Mouse (Mus musculus): ENCODE data around the gene Nkain1. TPM values are rescaled to one million over a fixed set of nuclear protein-coding genes. Genes with fewer than 3 reads are reported as not detected.

Gene Nkain1
- polyA plus RNA-seq, 1 experiment, result not detected

- H3K27me3 ChIP-seq (replicated peaks), result peaks cover 85% of the 10 kb centered on the region
- no peaks in the 10 kb centered on the region for H3K36me3 ChIP-seq (replicated peaks; ENCODE audit: low read length)
- peaks cover 35% of the 10 kb centered on the region for H3K4me1 ChIP-seq
- TF ChIP-seq GATA1 (IDR thresholded peaks at IDR 0.05; ENCODE audit: borderline replicate concordance, low read length), result no peak
- no peak for TF ChIP-seq FLI1 (IDR thresholded peaks at IDR 0.05; ENCODE audit: low read length)
- H3K4me3 ChIP-seq (replicated peaks), result no peak overlapping the region
- H3K9me3 ChIP-seq, result peaks cover 9% of the 10 kb centered on the region
Observed at GRCm38 (mm10) chr4:130570941-130571720, 2.8 kb downstream of the Nkain1 start.

GRCm38 (mm10) chr4:130568043-130568978, 5.7 kb downstream of the Nkain1 start:
- TF ChIP-seq FLI1 (IDR thresholded peaks at IDR 0.05; ENCODE audit: low read length) (no peak), GATA1 (IDR thresholded peaks at IDR 0.05; ENCODE audit: borderline replicate concordance, low read length) (no peak)
- no peak overlapping the region for H3K4me3 ChIP-seq (replicated peaks)
- no peaks in the 10 kb centered on the region for H3K36me3 ChIP-seq (replicated peaks; ENCODE audit: low read length)
- H3K27me3 ChIP-seq (replicated peaks), result peaks cover 81% of the 10 kb centered on the region
- H3K9me3 ChIP-seq, result peaks cover 9% of the 10 kb centered on the region
- H3K4me1 ChIP-seq, result peaks cover 9% of the 10 kb centered on the region

GRCm38 (mm10) chr4:130563820-130564219, 10.2 kb downstream of the Nkain1 start:
- peaks cover 6% of the 10 kb centered on the region for H3K9me3 ChIP-seq
- no peak overlapping the region for H3K4me3 ChIP-seq (replicated peaks)
- no peaks in the 10 kb centered on the region for H3K4me1 ChIP-seq
- no peaks in the 10 kb centered on the region for H3K36me3 ChIP-seq (replicated peaks; ENCODE audit: low read length)
- TF ChIP-seq GATA1 (IDR thresholded peaks at IDR 0.05; ENCODE audit: borderline replicate concordance, low read length), result no peak
- TF ChIP-seq FLI1 (IDR thresholded peaks at IDR 0.05; ENCODE audit: low read length), result no peak
- H3K27me3 ChIP-seq (replicated peaks), result peaks cover 78% of the 10 kb centered on the region

- TF ChIP-seq GATA1 (IDR thresholded peaks at IDR 0.05; ENCODE audit: borderline replicate concordance, low read length) (no peak), FLI1 (IDR thresholded peaks at IDR 0.05; ENCODE audit: low read length) (no peak)
- Histone ChIP-seq H3K36me3 (replicated peaks; ENCODE audit: low read length) (no peaks in the 10 kb centered on the region), H3K9me3 (peaks cover 6% of the 10 kb centered on the region), H3K4me1 (no peaks in the 10 kb centered on the region), H3K4me3 (replicated peaks) (no peak overlapping the region), H3K27me3 (replicated peaks) (peaks cover 74% of the 10 kb centered on the region)
Observed at GRCm38 (mm10) chr4:130563260-130563756, 10.7 kb downstream of the Nkain1 start.

- no peak for TF ChIP-seq GATA1 (IDR thresholded peaks at IDR 0.05; ENCODE audit: borderline replicate concordance, low read length)
- TF ChIP-seq FLI1 (IDR thresholded peaks at IDR 0.05; ENCODE audit: low read length), result no peak
- no peak overlapping the region for H3K4me3 ChIP-seq (replicated peaks)
- no peaks in the 10 kb centered on the region for H3K36me3 ChIP-seq (replicated peaks; ENCODE audit: low read length)
- H3K27me3 ChIP-seq (replicated peaks), result peaks cover 74% of the 10 kb centered on the region
- H3K9me3 ChIP-seq, result 0 out of 2 replicates have a peak, but pooled peaks cover 3% of the 10 kb centered on the region
- peaks cover 5% of the 10 kb centered on the region; the same call in 1 of the 2 replicates for H3K4me1 ChIP-seq
Observed at GRCm38 (mm10) chr4:130560576-130561310, 13.2 kb downstream of the Nkain1 start.

- H3K4me1 ChIP-seq, result peaks cover 5% of the 10 kb centered on the region; the same call in 1 of the 2 replicates
- H3K27me3 ChIP-seq (replicated peaks), result peaks cover 74% of the 10 kb centered on the region
- no peak for TF ChIP-seq GATA1 (IDR thresholded peaks at IDR 0.05; ENCODE audit: borderline replicate concordance, low read length)
- no peak for TF ChIP-seq FLI1 (IDR thresholded peaks at IDR 0.05; ENCODE audit: low read length)
- H3K9me3 ChIP-seq, result 0 out of 2 replicates have a peak, but pooled peaks cover 5% of the 10 kb centered on the region
- H3K4me3 ChIP-seq (replicated peaks), result no peak overlapping the region
- no peaks in the 10 kb centered on the region for H3K36me3 ChIP-seq (replicated peaks; ENCODE audit: low read length)
Observed at GRCm38 (mm10) chr4:130559220-130559619, 14.8 kb downstream of the Nkain1 start.

- H3K4me3 ChIP-seq (replicated peaks), result no peak overlapping the region
- no peak for TF ChIP-seq FLI1 (IDR thresholded peaks at IDR 0.05; ENCODE audit: low read length)
- no peak for TF ChIP-seq GATA1 (IDR thresholded peaks at IDR 0.05; ENCODE audit: borderline replicate concordance, low read length)
- no peaks in the 10 kb centered on the region for H3K36me3 ChIP-seq (replicated peaks; ENCODE audit: low read length)
- H3K9me3 ChIP-seq, result 0 out of 2 replicates have a peak, but pooled peaks cover 5% of the 10 kb centered on the region
- peaks cover 74% of the 10 kb centered on the region for H3K27me3 ChIP-seq (replicated peaks)
- H3K4me1 ChIP-seq, result peaks cover 5% of the 10 kb centered on the region; the same call in 1 of the 2 replicates
Observed at GRCm38 (mm10) chr4:130557852-130558251, 16.1 kb downstream of the Nkain1 start.

- H3K9me3 ChIP-seq, result 0 out of 2 replicates have a peak, but pooled peaks cover 5% of the 10 kb centered on the region
- H3K4me3 ChIP-seq (replicated peaks), result no peak overlapping the region
- peaks cover 78% of the 10 kb centered on the region for H3K27me3 ChIP-seq (replicated peaks)
- H3K4me1 ChIP-seq, result peaks cover 10% of the 10 kb centered on the region; the same call in 1 of the 2 replicates
- no peaks in the 10 kb centered on the region for H3K36me3 ChIP-seq (replicated peaks; ENCODE audit: low read length)
- TF ChIP-seq GATA1 (IDR thresholded peaks at IDR 0.05; ENCODE audit: borderline replicate concordance, low read length), result no peak
- TF ChIP-seq FLI1 (IDR thresholded peaks at IDR 0.05; ENCODE audit: low read length), result no peak
Observed at GRCm38 (mm10) chr4:130556992-130557391, 17.0 kb downstream of the Nkain1 start.

- no peak overlapping the region for H3K4me3 ChIP-seq (replicated peaks)
- H3K27me3 ChIP-seq (replicated peaks), result peaks cover 74% of the 10 kb centered on the region
- H3K36me3 ChIP-seq (replicated peaks; ENCODE audit: low read length), result no peaks in the 10 kb centered on the region
- no peak for TF ChIP-seq FLI1 (IDR thresholded peaks at IDR 0.05; ENCODE audit: low read length)
- TF ChIP-seq GATA1 (IDR thresholded peaks at IDR 0.05; ENCODE audit: borderline replicate concordance, low read length), result no peak
- peaks cover 10% of the 10 kb centered on the region; the same call in 1 of the 2 replicates for H3K4me1 ChIP-seq
- 0 out of 2 replicates have a peak, but pooled peaks cover 5% of the 10 kb centered on the region for H3K9me3 ChIP-seq
Observed at GRCm38 (mm10) chr4:130556224-130556623, 17.7 kb downstream of the Nkain1 start.

Measured in megakaryocyte, embryonic 14.5 days (primary cell).